ENCODE assay signal across 10 mouse cellular contexts in genomic region chr9:61349697-61350096, GRCm38 (mm10). TPM values are rescaled to one million over a fixed set of nuclear protein-coding genes. Genes with fewer than 3 reads are reported as not detected.
DNase-seq lines count a peak whose midpoint lies in the region.
"Had no signal": no experiment of that assay in that cellular context is flagged by ENCODE, and none has a peak within 500 bp of the region (broad histone marks: within the 10 kb centered on the region; RNA-seq: fewer than 3 reads in every experiment).

No protein-coding gene starts in this region.

- no peak overlapping the region for H3K4me3 ChIP-seq in embryonic facial prominence, embryonic 10.5 days
- H3K4me3 ChIP-seq: midbrain, embryonic 13.5 days had no signal

- H3K4me1 ChIP-seq in embryonic facial prominence, embryonic 10.5 days, result peaks cover 69% of the 10 kb centered on the region

- H3K9me3 ChIP-seq in embryonic facial prominence, embryonic 10.5 days, result no peaks in the 10 kb centered on the region
- H3K9me3 ChIP-seq: midbrain, embryonic 13.5 days had no signal

- DNase-seq in embryo, embryonic 10 days (ENCODE audit: low spot score), result peak; percentile 38
- DNase-seq in embryo, embryonic 9.5 days (ENCODE audit: extremely low spot score), result no peak
- DNase-seq in embryonic facial prominence, embryonic 10.5 days (ENCODE audit: low spot score), result no peak
- peak; percentile 66 to 77 for DNase-seq in kidney, adult 8-10 months
- DNase-seq in lung, postnatal 4 days, result peak; percentile 61 to 71
- no peak for DNase-seq in left cerebral cortex, adult 11 months (ENCODE audit: low spot score)
- DNase-seq in yolk sac, embryonic 10.5 days (ENCODE audit: low spot score), result no peak
- no peak for DNase-seq in urinary bladder, adult 18-20 months (ENCODE audit: low spot score in 2 of 2)
- DNase-seq: right cerebral cortex, postnatal 25 days had no signal

- 0 out of 2 replicates have a peak overlapping the region, but pooled peaks have one; percentile 11 for H3K27ac ChIP-seq in embryonic facial prominence, embryonic 10.5 days (replicated peaks)
- H3K27ac ChIP-seq: midbrain, embryonic 13.5 days had no signal

- H3K27me3 ChIP-seq in embryonic facial prominence, embryonic 10.5 days (replicated peaks; ENCODE audit: low read depth, poor library complexity, severe bottlenecking), result peaks cover 74% of the 10 kb centered on the region

- H3K36me3 ChIP-seq in embryonic facial prominence, embryonic 10.5 days (replicated peaks), result no peaks in the 10 kb centered on the region
- H3K36me3 ChIP-seq: midbrain, embryonic 13.5 days had no signal

- WGBS in embryonic facial prominence, embryonic 10.5 days, result 79% methylated on average over 7 of the region's 7 CpGs

RNA-seq across cellular contexts. Expression of gene Tle3, which starts 22.5 kb away (rescaled TPM):
- polyA plus RNA-seq in embryonic facial prominence, embryonic 10.5 days (2016; fragmentation: Nextera tagmentation; extraction: Ambion mirVana), result 50.3 and 51.9 TPM in 2 replicates

Comparison
In these comparisons a context has a peak if more than half of its experiments do, and no peak if none do; other contexts are left out.
1. DNase-seq: peak in embryo, embryonic 10 days (single experiment), kidney, adult 8-10 months (2 of 2) and lung, postnatal 4 days (2 of 2); none in embryo, embryonic 9.5 days (single experiment), embryonic facial prominence, embryonic 10.5 days (single experiment), left cerebral cortex, adult 11 months (single experiment), yolk sac, embryonic 10.5 days (single experiment) and urinary bladder, adult 18-20 months (0 of 2).